Mouse (Mus musculus): Measurements from ENCODE around the gene Gm6377. TPM values are rescaled to one million over a fixed set of nuclear protein-coding genes. Genes with fewer than 3 reads are reported as not detected.

Gm6377 gene
- 0.15 TPM in 1 of 2 replicates, not detected in the other for polyA plus RNA-seq (2015; fragmentation: Nextera tagmentation; extraction: Ambion mirVana)

DNA sequence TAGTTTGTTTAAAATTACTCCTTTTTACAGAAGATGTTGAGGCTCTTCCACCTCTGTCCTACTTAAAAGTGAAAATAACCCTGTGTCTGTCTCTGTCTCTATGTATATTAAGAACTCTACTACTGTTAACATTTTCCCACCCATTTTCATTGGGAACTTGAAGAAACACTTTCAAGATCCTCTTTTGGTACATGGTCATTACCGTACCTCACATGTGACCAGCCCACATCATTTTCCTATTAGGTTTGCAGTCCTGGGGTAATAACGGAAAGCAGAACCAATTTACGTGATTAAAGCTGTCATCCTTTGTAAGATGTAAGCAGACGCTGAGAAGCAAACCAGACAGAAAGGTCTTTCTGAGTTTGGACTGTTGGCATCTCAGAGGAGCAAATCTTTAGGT is at the start of gene Gm6377:
Gm6377 (plus strand) TSS at position 289 of the 400 bp plus-strand sequence.
- H3K9ac ChIP-seq (ENCODE audit: low read depth, low read length) = no peak within 1 kb of the TSS
- no peak within 1 kb of the TSS for H3K4me3 ChIP-seq (ENCODE audit: low read length)
- no peak within 1 kb of the TSS for H3K4me2 ChIP-seq (ENCODE audit: low read length)
- H3K27me3 ChIP-seq (replicated peaks; ENCODE audit: control insufficient read depth, insufficient read depth, low read length) = no peaks in the 10 kb centered on the region
- no peak for ATAC-seq
- no peak within 1 kb of the TSS for H3K27ac ChIP-seq (ENCODE audit: low read depth, low read length)
- 81% methylated on average over 4 of the region's 4 CpGs for WGBS
- no peaks in the 10 kb centered on the region for H3K9me3 ChIP-seq (ENCODE audit: control insufficient read depth, low read length)
- H3K36me3 ChIP-seq (ENCODE audit: control insufficient read depth, insufficient read depth, low read length) = no peaks in the 10 kb centered on the region
- no peaks in the 10 kb centered on the region for H3K4me1 ChIP-seq (ENCODE audit: control insufficient read depth, insufficient read depth, low read depth, low read length)

DNA sequence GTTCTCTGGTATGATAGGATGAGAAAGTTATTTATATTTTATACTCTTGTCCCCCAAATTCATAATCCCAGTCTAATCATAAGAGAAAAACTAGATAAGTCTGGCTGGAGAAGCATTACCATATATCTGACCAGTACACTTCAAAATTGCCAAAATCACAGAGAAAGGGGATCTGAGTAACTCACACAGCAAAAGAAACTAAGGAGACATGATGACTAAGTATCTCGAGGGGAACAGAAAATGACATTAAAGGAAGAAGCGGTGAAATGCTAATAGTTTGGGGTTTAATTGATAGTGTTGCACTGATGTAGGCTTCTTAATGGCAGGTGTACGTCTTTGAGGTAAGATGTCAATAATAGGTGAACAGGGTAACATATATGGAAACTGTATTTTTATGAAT is 49.4 kb upstream of the Gm6377 start:
- Histone ChIP-seq H3K27me3 (replicated peaks; ENCODE audit: control insufficient read depth, insufficient read depth, low read length) (no peaks in the 10 kb centered on the region), H3K36me3 (ENCODE audit: control insufficient read depth, insufficient read depth, low read length) (no peaks in the 10 kb centered on the region), H3K4me1 (ENCODE audit: control insufficient read depth, insufficient read depth, low read depth, low read length) (no peaks in the 10 kb centered on the region), H3K4me3 (ENCODE audit: low read length) (no peak overlapping the region), H3K9ac (ENCODE audit: low read depth, low read length) (no peak overlapping the region), H3K9me3 (ENCODE audit: control insufficient read depth, low read length) (no peaks in the 10 kb centered on the region), H3K27ac (ENCODE audit: low read depth, low read length) (no peak overlapping the region), H3K4me2 (ENCODE audit: low read length) (no peak overlapping the region)
- 91% methylated on average over 3 of the region's 3 CpGs for WGBS
- ATAC-seq = no peak

DNA sequence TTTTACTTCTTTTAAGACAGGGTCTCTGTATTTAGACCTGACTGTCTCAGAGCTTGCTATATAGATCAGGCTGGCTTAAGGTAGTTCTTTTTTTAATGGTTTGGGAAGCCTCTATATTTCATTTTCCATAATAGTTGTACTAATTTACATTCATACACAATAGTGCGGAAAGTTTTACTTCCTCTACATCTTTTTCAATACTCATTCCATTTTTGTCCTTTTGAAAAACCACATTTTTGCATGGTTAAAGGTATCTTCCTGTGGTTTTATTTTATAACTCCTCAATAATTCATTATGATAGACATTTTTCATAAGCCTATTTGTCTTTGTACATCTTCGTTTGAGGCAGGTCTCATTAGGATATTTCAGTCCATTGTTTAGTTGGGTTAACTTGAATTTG is 45.3 kb upstream of the Gm6377 start:
- no peak overlapping the region for H3K4me3 ChIP-seq (ENCODE audit: low read length)
- no peak overlapping the region for H3K27ac ChIP-seq (ENCODE audit: low read depth, low read length)
- no peaks in the 10 kb centered on the region for H3K4me1 ChIP-seq (ENCODE audit: control insufficient read depth, insufficient read depth, low read depth, low read length)
- H3K36me3 ChIP-seq (ENCODE audit: control insufficient read depth, insufficient read depth, low read length) = no peaks in the 10 kb centered on the region
- ATAC-seq = no peak
- no peaks in the 10 kb centered on the region for H3K27me3 ChIP-seq (replicated peaks; ENCODE audit: control insufficient read depth, insufficient read depth, low read length)
- H3K9ac ChIP-seq (ENCODE audit: low read depth, low read length) = no peak overlapping the region
- no peak overlapping the region for H3K4me2 ChIP-seq (ENCODE audit: low read length)
- no peaks in the 10 kb centered on the region for H3K9me3 ChIP-seq (ENCODE audit: control insufficient read depth, low read length)
- 90% methylated on average over 2 of the region's 2 CpGs for WGBS

GRCm38 (mm10) chrX:109160326-109160725 is 36.2 kb upstream of the Gm6377 start:
- H3K4me3 ChIP-seq (ENCODE audit: low read length) = no peak overlapping the region
- H3K27me3 ChIP-seq (replicated peaks; ENCODE audit: control insufficient read depth, insufficient read depth, low read length) = no peaks in the 10 kb centered on the region
- H3K4me2 ChIP-seq (ENCODE audit: low read length) = no peak overlapping the region
- no peak for ATAC-seq
- H3K9ac ChIP-seq (ENCODE audit: low read depth, low read length) = no peak overlapping the region
- H3K4me1 ChIP-seq (ENCODE audit: control insufficient read depth, insufficient read depth, low read depth, low read length) = no peaks in the 10 kb centered on the region
- H3K36me3 ChIP-seq (ENCODE audit: control insufficient read depth, insufficient read depth, low read length) = no peaks in the 10 kb centered on the region
- 85% methylated on average over 1 of the region's 1 CpGs for WGBS
- H3K27ac ChIP-seq (ENCODE audit: low read depth, low read length) = no peak overlapping the region
- no peaks in the 10 kb centered on the region for H3K9me3 ChIP-seq (ENCODE audit: control insufficient read depth, low read length)

DNA sequence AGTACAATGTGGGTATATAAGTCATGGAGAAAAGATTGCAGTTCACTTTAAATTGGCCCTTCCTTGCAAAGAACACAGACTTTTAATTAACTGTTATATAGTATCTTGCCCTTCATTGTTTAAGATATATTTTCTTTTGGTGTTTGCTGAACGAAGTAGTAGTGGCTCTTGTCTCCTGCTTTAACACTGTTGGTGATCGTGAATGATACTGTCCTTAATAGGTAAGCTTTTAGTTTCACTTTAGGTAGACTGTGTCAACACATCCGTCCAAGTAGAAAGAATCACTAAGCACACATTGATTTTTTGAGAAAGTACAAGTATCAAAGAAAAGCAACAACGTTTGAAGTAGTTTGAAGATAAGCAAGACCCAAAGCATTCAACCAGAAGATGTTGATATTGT is 35.7 kb upstream of the Gm6377 start:
- whole genome bisulfite sequencing = 90% methylated on average over 4 of the region's 4 CpGs
- H3K36me3 ChIP-seq (ENCODE audit: control insufficient read depth, insufficient read depth, low read length) = no peaks in the 10 kb centered on the region
- ATAC-seq = no peak
- H3K9me3 ChIP-seq (ENCODE audit: control insufficient read depth, low read length) = no peaks in the 10 kb centered on the region
- no peaks in the 10 kb centered on the region for H3K4me1 ChIP-seq (ENCODE audit: control insufficient read depth, insufficient read depth, low read depth, low read length)
- no peak overlapping the region for H3K27ac ChIP-seq (ENCODE audit: low read depth, low read length)
- no peak overlapping the region for H3K4me3 ChIP-seq (ENCODE audit: low read length)
- H3K4me2 ChIP-seq (ENCODE audit: low read length) = no peak overlapping the region
- no peak overlapping the region for H3K9ac ChIP-seq (ENCODE audit: low read depth, low read length)
- no peaks in the 10 kb centered on the region for H3K27me3 ChIP-seq (replicated peaks; ENCODE audit: control insufficient read depth, insufficient read depth, low read length)

GRCm38 (mm10) chrX:109175038-109175437 is 21.5 kb upstream of the Gm6377 start:
- WGBS = 65% methylated on average over 2 of the region's 2 CpGs

GRCm38 (mm10) chrX:109175470-109175869 is 21.1 kb upstream of the Gm6377 start:
- H3K9ac ChIP-seq (ENCODE audit: low read depth, low read length) = no peak overlapping the region
- ATAC-seq = no peak
- no peaks in the 10 kb centered on the region for H3K9me3 ChIP-seq (ENCODE audit: control insufficient read depth, low read length)
- no peaks in the 10 kb centered on the region for H3K4me1 ChIP-seq (ENCODE audit: control insufficient read depth, insufficient read depth, low read depth, low read length)
- no peaks in the 10 kb centered on the region for H3K36me3 ChIP-seq (ENCODE audit: control insufficient read depth, insufficient read depth, low read length)
- no peak overlapping the region for H3K4me3 ChIP-seq (ENCODE audit: low read length)
- H3K27ac ChIP-seq (ENCODE audit: low read depth, low read length) = no peak overlapping the region
- 32% methylated on average over 3 of the region's 3 CpGs for WGBS
- H3K27me3 ChIP-seq (replicated peaks; ENCODE audit: control insufficient read depth, insufficient read depth, low read length) = no peaks in the 10 kb centered on the region
- H3K4me2 ChIP-seq (ENCODE audit: low read length) = no peak overlapping the region

More at GRCm38 (mm10) chrX:109175038-109175437, 21.5 kb upstream of the Gm6377 start:
- H3K36me3 ChIP-seq (ENCODE audit: control insufficient read depth, insufficient read depth, low read length) = no peaks in the 10 kb centered on the region
- H3K9me3 ChIP-seq (ENCODE audit: control insufficient read depth, low read length) = no peaks in the 10 kb centered on the region
- no peak for ATAC-seq
- H3K27ac ChIP-seq (ENCODE audit: low read depth, low read length) = no peak overlapping the region
- no peaks in the 10 kb centered on the region for H3K27me3 ChIP-seq (replicated peaks; ENCODE audit: control insufficient read depth, insufficient read depth, low read length)
- no peaks in the 10 kb centered on the region for H3K4me1 ChIP-seq (ENCODE audit: control insufficient read depth, insufficient read depth, low read depth, low read length)
- no peak overlapping the region for H3K9ac ChIP-seq (ENCODE audit: low read depth, low read length)
- no peak overlapping the region for H3K4me3 ChIP-seq (ENCODE audit: low read length)
- no peak overlapping the region for H3K4me2 ChIP-seq (ENCODE audit: low read length)

GRCm38 (mm10) chrX:109184706-109185478 is 11.7 kb upstream of the Gm6377 start:
- Histone ChIP-seq H3K27me3 (replicated peaks; ENCODE audit: control insufficient read depth, insufficient read depth, low read length) (no peaks in the 10 kb centered on the region), H3K4me2 (ENCODE audit: low read length) (no peak overlapping the region), H3K9me3 (ENCODE audit: control insufficient read depth, low read length) (no peaks in the 10 kb centered on the region), H3K4me3 (ENCODE audit: low read length) (no peak overlapping the region), H3K4me1 (ENCODE audit: control insufficient read depth, insufficient read depth, low read depth, low read length) (no peaks in the 10 kb centered on the region), H3K36me3 (ENCODE audit: control insufficient read depth, insufficient read depth, low read length) (no peaks in the 10 kb centered on the region), H3K9ac (ENCODE audit: low read depth, low read length) (no peak overlapping the region), H3K27ac (ENCODE audit: low read depth, low read length) (no peak overlapping the region)
- no peak for ATAC-seq
- WGBS = 89% methylated on average over 4 of the region's 4 CpGs

DNA sequence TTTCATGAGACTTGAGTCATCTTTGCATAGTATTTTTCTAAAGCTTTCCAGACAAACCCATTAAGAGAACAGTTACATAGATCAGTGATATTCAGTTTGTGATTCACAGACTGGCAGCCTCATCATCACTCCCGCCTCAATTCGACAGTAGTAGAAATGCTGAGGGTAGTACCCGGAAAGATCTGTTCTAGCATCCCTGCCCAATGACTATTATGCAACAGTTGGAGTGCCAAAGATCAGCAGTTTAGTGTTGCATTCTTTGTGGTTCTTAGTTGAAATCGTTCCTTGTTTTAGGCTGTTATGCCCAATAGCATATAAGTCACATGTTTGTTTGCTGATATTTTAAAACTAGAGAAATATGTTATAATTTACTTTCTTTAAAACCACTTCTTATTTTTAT is 6.9 kb upstream of the Gm6377 start:
- no peak for ATAC-seq
- WGBS = 97% methylated on average over 4 of the region's 4 CpGs

More for the DNA sequence above, 6.9 kb upstream of the Gm6377 start:
- Histone ChIP-seq H3K27ac (ENCODE audit: low read depth, low read length) (no peak overlapping the region), H3K4me3 (ENCODE audit: low read length) (no peak overlapping the region), H3K9me3 (ENCODE audit: control insufficient read depth, low read length) (no peaks in the 10 kb centered on the region), H3K9ac (ENCODE audit: low read depth, low read length) (no peak overlapping the region), H3K36me3 (ENCODE audit: control insufficient read depth, insufficient read depth, low read length) (no peaks in the 10 kb centered on the region), H3K4me1 (ENCODE audit: control insufficient read depth, insufficient read depth, low read depth, low read length) (no peaks in the 10 kb centered on the region), H3K27me3 (replicated peaks; ENCODE audit: control insufficient read depth, insufficient read depth, low read length) (no peaks in the 10 kb centered on the region), H3K4me2 (ENCODE audit: low read length) (no peak overlapping the region)
